Mouse (Mus musculus): ENCODE measurements around the gene Tmem190. TPM values are rescaled to one million over a fixed set of nuclear protein-coding genes. Genes with fewer than 3 reads are reported as not detected.
"Not testable (repeated sequence)": the region's sequence is repeated elsewhere in the genome, so short reads cannot be mapped to it uniquely, and the experiment has no call there.

The Tmem190 gene
- polyA plus RNA-seq, 1 experiment from 2014 or later, result 0.48 TPM

DNA sequence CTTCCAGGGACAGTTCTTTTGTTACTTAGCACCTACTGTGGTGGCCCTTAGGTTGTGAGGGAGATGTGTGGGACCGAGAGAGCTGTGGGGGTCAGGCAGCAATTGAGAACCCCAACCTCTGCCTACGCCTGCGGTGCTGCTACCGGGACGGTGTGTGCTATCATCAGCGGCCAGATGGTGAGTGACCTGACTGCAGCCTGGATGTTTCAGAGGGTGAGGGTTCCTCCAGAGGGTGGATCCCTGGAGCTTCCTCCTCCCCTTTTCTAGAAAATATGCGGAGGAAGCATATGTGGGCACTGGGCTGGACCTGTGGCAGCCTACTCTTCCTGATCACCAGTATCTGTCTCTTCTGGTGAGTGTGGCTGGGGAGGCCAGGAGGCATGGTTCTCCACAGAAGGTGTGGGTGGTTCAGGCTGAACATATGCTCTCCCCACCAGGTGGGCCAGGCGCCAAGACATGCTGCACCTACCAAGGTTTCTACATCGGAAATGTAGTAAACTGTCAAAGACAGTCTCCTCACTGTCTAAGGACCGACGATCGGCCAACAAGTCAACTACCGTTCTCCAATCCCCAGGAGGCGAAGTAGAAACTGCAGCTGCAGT is 1.0 kb downstream of the Tmem190 start:
- Histone ChIP-seq H3K36me3 (ENCODE audit: control insufficient read depth, insufficient read depth, low read length) (no peaks in the 10 kb centered on the region), H3K9ac (ENCODE audit: low read depth, low read length) (no peak overlapping the region), H3K27me3 (ENCODE audit: control insufficient read depth, insufficient read depth, low read depth, low read length) (peaks cover 8% of the 10 kb centered on the region), H3K4me3 (ENCODE audit: low read depth, low read length) (no peak overlapping the region), H3K9me3 (replicated peaks; ENCODE audit: control insufficient read depth, low read length, poor library complexity, severe bottlenecking) (no peaks in the 10 kb centered on the region), H3K4me1 (ENCODE audit: control insufficient read depth, insufficient read depth, low read length) (peaks cover 4% of the 10 kb centered on the region; the same call in 1 of the 2 replicates), H3K4me2 (ENCODE audit: low read length) (no peak overlapping the region), H3K27ac (ENCODE audit: low read length) (no peak overlapping the region)
- no peak for ATAC-seq
- 82% methylated on average over 14 of the region's 14 CpGs for WGBS

DNA sequence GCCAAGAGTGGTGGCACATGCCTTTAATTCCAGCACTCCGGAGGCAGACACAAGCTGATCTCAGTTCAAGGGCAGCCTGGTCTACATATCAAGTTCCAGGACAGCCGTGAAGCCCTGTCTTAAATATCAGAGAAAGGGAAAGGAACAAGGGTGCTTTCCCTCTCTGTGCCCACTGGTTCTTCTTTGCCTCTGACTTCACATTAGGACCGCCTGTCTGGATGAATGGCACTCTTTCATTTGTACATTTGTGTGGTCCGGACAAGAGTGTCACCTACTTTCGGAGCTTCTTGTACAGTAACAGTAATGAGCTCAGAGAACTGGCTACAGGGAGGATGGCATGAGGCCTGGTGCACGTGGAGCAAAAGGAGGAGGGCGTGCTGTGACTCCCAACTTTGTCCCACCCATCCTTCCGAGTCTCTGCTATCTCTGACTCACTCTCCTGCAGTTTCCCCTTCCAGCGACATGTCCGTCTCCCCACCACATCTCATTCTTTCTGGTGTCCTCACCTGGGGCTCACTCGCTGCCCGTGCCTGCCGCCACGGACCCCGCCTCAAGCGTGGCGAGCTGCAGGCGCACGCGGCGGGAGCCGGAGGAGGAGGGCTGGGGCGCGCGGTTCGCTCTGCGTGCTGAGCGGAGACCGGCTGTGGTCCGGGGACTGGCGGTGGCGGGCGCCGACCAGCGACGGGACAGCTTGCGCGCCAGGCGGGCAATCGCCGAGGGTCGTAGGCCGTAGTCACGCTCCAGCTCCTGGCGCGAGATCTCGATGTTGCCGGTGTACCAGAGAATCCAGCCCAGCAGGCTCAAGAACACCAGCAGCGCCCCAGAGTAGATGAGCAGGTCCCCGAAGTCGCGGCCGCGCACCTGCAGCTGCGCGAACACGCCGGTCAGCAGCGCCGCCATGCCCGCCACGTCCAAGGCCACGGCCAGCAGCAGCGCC is 6.0 kb downstream of the Tmem190 start:
- Histone ChIP-seq H3K27me3 (ENCODE audit: control insufficient read depth, insufficient read depth, low read depth, low read length) (no peaks in the 10 kb centered on the region), H3K9me3 (replicated peaks; ENCODE audit: control insufficient read depth, low read length, poor library complexity, severe bottlenecking) (no peaks in the 10 kb centered on the region), H3K36me3 (ENCODE audit: control insufficient read depth, insufficient read depth, low read length) (no peaks in the 10 kb centered on the region), H3K9ac (ENCODE audit: low read depth, low read length) (peak overlapping the region; percentile 77), H3K4me3 (ENCODE audit: low read depth, low read length) (peak overlapping the region; percentile 63), H3K4me2 (ENCODE audit: low read length) (peak overlapping the region; percentile 80), H3K4me1 (ENCODE audit: control insufficient read depth, insufficient read depth, low read length) (peaks cover 10% of the 10 kb centered on the region), H3K27ac (ENCODE audit: low read length) (peak overlapping the region; percentile 67)
- ATAC-seq, result peak; percentile 50
- 2% methylated on average over 60 of the region's 64 CpGs for WGBS

DNA sequence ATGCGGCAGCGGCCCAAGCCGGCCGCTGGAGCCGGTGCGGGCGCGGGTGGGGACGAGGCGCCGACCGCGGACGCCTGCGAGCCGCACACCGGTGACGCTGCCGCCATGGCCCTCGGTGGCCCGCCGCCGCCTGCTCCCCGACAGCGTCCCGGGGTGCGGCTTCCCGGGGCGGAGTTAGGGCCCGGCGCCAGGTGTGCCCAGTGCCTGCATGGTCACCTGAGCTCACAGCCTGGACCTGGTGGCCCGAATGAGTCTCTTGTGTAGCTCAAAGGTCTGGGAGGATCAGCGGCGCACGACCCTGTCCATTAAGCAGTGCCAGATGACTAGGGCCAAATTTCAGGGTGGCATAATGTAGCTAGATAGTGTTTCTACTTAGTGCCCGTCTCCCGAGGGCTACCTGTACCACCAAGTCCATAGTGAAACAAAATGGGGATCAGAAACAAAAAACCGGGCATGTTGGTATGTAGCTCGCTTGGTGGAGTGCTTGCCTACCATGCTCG is 6.7 kb downstream of the Tmem190 start, which contains the start of gene Tmem238:
Tmem238 (minus strand) TSS at position 221 of the 500 bp plus-strand sequence.
- H3K27me3 ChIP-seq (ENCODE audit: control insufficient read depth, insufficient read depth, low read depth, low read length), result no peaks in the 10 kb centered on the region
- ATAC-seq, result no peak
- no peaks in the 10 kb centered on the region for H3K9me3 ChIP-seq (replicated peaks; ENCODE audit: control insufficient read depth, low read length, poor library complexity, severe bottlenecking)
- peaks cover 16% of the 10 kb centered on the region for H3K4me1 ChIP-seq (ENCODE audit: control insufficient read depth, insufficient read depth, low read length)
- H3K27ac ChIP-seq (ENCODE audit: low read length), result peak within 1 kb of the TSS; percentile 67
- 14% methylated on average over 26 of the region's 40 CpGs for WGBS
- peak within 1 kb of the TSS; percentile 80 for H3K4me2 ChIP-seq (ENCODE audit: low read length)
- peaks cover 3% of the 10 kb centered on the region; the same call in 1 of the 2 replicates for H3K36me3 ChIP-seq (ENCODE audit: control insufficient read depth, insufficient read depth, low read length)
- peak within 1 kb of the TSS; percentile 63 for H3K4me3 ChIP-seq (ENCODE audit: low read depth, low read length)
- H3K9ac ChIP-seq (ENCODE audit: low read depth, low read length), result peak within 1 kb of the TSS; percentile 77

DNA sequence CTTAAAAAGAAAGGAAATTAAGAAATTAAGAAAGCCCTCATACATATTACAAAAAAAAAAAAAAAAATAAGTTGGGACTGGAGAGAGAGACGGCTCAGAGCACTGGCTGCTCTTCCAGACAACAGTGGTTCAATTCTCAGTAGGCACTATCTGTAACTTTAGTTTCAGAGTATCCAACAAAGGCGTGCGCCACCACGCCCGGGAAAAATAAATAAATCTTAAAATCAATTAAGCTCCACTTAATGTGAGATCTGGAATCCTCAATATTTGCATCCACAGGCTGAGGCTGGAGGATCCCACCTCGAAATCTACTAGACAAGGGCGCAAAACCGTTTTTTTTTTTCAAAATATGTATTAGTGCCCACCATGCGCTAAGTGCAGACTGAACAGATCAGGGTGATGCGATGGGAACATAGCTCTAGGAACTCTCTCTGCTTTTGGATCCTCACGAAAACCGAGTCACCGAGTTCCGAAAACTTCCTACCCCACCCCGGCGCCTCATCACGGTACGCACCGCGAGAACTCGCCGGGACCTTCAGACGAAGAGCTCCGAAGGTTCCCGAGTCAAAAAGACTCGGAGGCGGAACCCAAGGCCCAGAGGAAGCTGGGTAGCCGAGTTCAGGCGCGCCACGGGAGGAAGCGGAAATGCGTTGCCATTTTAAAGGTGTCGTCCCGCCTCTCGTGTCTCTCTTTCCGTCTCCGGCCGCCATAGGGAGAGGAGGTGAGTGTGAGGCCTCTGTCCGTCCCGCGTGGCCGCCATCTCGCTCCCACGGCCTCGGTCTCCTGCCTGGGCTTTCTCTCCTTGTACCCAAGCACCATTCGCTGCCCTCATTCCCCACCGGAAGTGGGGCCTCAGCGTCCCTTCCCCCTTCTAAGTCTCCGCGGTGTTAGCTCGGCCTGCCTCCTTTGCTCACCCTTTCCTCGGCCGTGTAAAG is 9.8 kb downstream of the Tmem190 start, which contains the start of gene Rpl28:
Rpl28 (plus strand) TSS at position 597 of the 935 bp plus-strand sequence.
- WGBS, result 2% methylated on average over 54 of the region's 54 CpGs
- H3K27me3 ChIP-seq (ENCODE audit: control insufficient read depth, insufficient read depth, low read depth, low read length), result no peaks in the 10 kb centered on the region
- H3K9me3 ChIP-seq (replicated peaks; ENCODE audit: control insufficient read depth, low read length, poor library complexity, severe bottlenecking), result no peaks in the 10 kb centered on the region
- peaks cover 16% of the 10 kb centered on the region for H3K36me3 ChIP-seq (ENCODE audit: control insufficient read depth, insufficient read depth, low read length)
- peaks cover 16% of the 10 kb centered on the region for H3K4me1 ChIP-seq (ENCODE audit: control insufficient read depth, insufficient read depth, low read length)
- peak within 1 kb of the TSS; percentile 96 for H3K9ac ChIP-seq (ENCODE audit: low read depth, low read length)
- peak within 1 kb of the TSS; percentile 90 for H3K27ac ChIP-seq (ENCODE audit: low read length)
- peak within 1 kb of the TSS; percentile 90 for H3K4me3 ChIP-seq (ENCODE audit: low read depth, low read length)
- H3K4me2 ChIP-seq (ENCODE audit: low read length), result peak within 1 kb of the TSS; percentile 70
- ATAC-seq, result peak; percentile 88

DNA sequence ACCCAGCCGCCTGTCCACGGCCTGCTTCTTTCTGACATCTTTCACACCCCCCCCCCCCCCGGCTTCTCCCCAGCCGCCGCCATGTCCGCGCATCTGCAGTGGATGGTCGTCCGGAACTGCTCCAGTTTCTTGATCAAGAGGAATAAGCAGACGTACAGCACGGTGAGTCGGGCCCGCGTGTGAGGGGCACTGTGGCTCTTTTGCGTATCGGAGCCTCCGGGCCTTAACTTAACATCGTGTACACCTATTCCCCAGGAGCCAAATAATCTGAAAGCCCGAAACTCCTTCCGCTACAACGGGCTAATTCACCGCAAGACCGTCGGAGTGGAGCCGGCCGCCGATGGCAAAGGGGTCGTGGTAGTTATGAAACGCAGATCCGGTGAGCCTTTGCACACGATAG is 10.5 kb downstream of the Tmem190 start:
- Histone ChIP-seq H3K36me3 (ENCODE audit: control insufficient read depth, insufficient read depth, low read length) (peaks cover 16% of the 10 kb centered on the region), H3K4me2 (ENCODE audit: low read length) (peak overlapping the region; percentile 70), H3K4me3 (ENCODE audit: low read depth, low read length) (peak overlapping the region; percentile 90), H3K27ac (ENCODE audit: low read length) (peak overlapping the region; percentile 90), H3K9ac (ENCODE audit: low read depth, low read length) (peak overlapping the region; percentile 96), H3K4me1 (ENCODE audit: control insufficient read depth, insufficient read depth, low read length) (peaks cover 13% of the 10 kb centered on the region)
- H3K9me3 ChIP-seq (replicated peaks; ENCODE audit: control insufficient read depth, low read length, poor library complexity, severe bottlenecking); ATAC-seq; H3K27me3 ChIP-seq (ENCODE audit: control insufficient read depth, insufficient read depth, low read depth, low read length): not testable (repeated sequence)
- WGBS, result under 1% methylated on average over 31 of the region's 31 CpGs

DNA sequence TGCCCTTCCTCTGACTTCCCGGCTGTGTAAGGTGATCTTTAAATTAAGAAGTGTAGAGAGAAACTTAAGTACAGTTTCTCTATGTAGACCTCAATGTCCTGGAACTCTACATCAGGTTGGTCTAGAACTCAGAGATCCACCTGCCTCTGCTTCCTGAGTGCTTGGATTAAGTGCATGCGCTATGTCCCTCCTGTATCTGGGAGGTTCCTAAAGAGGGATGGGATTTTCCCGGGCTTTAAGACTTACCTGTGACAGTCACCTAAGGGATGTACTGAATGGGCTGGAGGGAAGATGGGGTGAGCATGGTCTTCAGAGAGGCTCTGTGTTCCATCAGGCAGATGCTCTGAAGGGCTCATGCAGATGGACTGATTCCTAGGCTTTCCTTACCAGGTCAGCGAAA is 10.9 kb downstream of the Tmem190 start:
- WGBS, result 42% methylated on average over 4 of the region's 4 CpGs
- peaks cover 16% of the 10 kb centered on the region for H3K36me3 ChIP-seq (ENCODE audit: control insufficient read depth, insufficient read depth, low read length)
- no peaks in the 10 kb centered on the region for H3K9me3 ChIP-seq (replicated peaks; ENCODE audit: control insufficient read depth, low read length, poor library complexity, severe bottlenecking)
- H3K27ac ChIP-seq (ENCODE audit: low read length), result no peak overlapping the region
- ATAC-seq, result no peak
- peaks cover 12% of the 10 kb centered on the region for H3K4me1 ChIP-seq (ENCODE audit: control insufficient read depth, insufficient read depth, low read length)
- H3K4me2 ChIP-seq (ENCODE audit: low read length), result peak overlapping the region; percentile 70
- peak overlapping the region; percentile 90 for H3K4me3 ChIP-seq (ENCODE audit: low read depth, low read length)
- no peaks in the 10 kb centered on the region for H3K27me3 ChIP-seq (ENCODE audit: control insufficient read depth, insufficient read depth, low read depth, low read length)
- H3K9ac ChIP-seq (ENCODE audit: low read depth, low read length), result peak overlapping the region; percentile 96

DNA sequence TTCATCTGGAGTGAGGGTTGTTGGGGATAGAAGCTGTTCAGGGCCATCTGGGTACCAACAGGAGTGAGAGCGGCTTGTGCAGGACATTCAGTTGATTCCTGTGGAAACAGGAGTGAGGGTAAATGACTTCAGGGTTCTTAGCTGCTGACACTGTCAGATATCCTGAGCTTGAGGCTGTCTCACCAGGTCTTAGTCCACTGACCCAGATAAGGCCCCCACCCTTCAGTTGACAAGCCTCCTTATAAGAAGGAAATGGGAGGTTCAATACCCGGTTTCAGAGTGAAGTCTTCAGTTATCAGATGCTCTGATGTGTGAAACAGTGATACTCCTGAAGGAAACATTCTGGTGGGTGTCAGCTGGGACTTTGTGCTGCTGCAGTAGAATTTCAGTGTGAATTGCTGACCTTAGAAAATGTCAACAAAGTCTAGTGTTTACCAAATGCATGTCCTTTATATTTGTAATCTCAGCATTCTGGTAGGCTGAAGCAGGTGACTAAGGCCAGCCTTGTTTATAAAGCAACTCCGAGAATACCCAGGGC is 12.0 kb downstream of the Tmem190 start:
- H3K4me3 ChIP-seq (ENCODE audit: low read depth, low read length), result no peak overlapping the region
- no peak for ATAC-seq
- 85% methylated on average over 3 of the region's 3 CpGs for WGBS
- H3K4me1 ChIP-seq (ENCODE audit: control insufficient read depth, insufficient read depth, low read length), result peaks cover 9% of the 10 kb centered on the region
- H3K4me2 ChIP-seq (ENCODE audit: low read length), result no peak overlapping the region
- no peak overlapping the region for H3K27ac ChIP-seq (ENCODE audit: low read length)
- H3K27me3 ChIP-seq (ENCODE audit: control insufficient read depth, insufficient read depth, low read depth, low read length), result no peaks in the 10 kb centered on the region
- peaks cover 16% of the 10 kb centered on the region for H3K36me3 ChIP-seq (ENCODE audit: control insufficient read depth, insufficient read depth, low read length)
- no peak overlapping the region for H3K9ac ChIP-seq (ENCODE audit: low read depth, low read length)
- no peaks in the 10 kb centered on the region for H3K9me3 ChIP-seq (replicated peaks; ENCODE audit: control insufficient read depth, low read length, poor library complexity, severe bottlenecking)

DNA sequence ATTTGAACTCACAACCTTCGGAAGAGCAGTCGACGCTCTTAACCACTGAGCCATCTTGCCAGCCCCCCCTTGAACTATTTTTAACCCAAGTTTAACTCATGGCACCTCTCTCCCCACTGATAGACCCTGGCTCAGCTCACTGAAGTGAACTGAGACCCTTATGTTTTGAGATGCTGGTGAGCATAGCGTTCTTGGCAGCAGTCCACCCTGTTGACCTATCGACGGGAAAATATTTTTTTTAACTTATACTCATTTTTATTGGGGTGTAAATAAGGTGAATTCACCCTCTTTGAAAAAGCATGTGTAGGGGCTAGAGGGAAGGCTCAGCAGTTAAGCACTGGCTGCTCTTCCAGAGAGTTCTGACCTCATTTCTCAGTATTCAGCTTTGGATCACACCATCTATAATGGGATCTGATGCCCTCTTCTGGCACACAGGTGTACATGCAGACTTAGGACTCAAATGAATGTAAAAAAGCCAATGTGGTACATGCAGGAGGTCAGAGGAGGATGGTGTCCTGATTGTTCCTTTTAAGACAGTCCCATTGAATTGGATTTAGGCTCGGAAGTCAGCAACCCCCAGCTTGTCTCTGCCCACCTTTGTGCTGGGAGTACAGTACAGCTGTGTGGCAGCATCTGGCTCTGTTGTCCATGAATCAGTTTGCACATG is 13.2 kb downstream of the Tmem190 start:
- no peaks in the 10 kb centered on the region for H3K9me3 ChIP-seq (replicated peaks; ENCODE audit: control insufficient read depth, low read length, poor library complexity, severe bottlenecking)
- no peaks in the 10 kb centered on the region for H3K27me3 ChIP-seq (ENCODE audit: control insufficient read depth, insufficient read depth, low read depth, low read length)
- ATAC-seq, result no peak
- no peak overlapping the region for H3K4me3 ChIP-seq (ENCODE audit: low read depth, low read length)
- H3K27ac ChIP-seq (ENCODE audit: low read length), result no peak overlapping the region
- no peak overlapping the region for H3K4me2 ChIP-seq (ENCODE audit: low read length)
- peaks cover 9% of the 10 kb centered on the region for H3K4me1 ChIP-seq (ENCODE audit: control insufficient read depth, insufficient read depth, low read length)
- WGBS, result 72% methylated on average over 7 of the region's 7 CpGs
- H3K9ac ChIP-seq (ENCODE audit: low read depth, low read length), result no peak overlapping the region
- peaks cover 16% of the 10 kb centered on the region for H3K36me3 ChIP-seq (ENCODE audit: control insufficient read depth, insufficient read depth, low read length)

All from midbrain, embryonic 16.5 days (tissue).